Mouse (Mus musculus) Muller cell, postnatal 12 days (primary cell): ENCODE data around the gene Bahcc1.

ENCODE experiments used
- DNase-seq: peaks from one replicate; pipeline ENCODE4 v3.0.0-alpha.2; 2015; ENCODE audit errors: inconsistent ontology term

Gene Bahcc1

DNA sequence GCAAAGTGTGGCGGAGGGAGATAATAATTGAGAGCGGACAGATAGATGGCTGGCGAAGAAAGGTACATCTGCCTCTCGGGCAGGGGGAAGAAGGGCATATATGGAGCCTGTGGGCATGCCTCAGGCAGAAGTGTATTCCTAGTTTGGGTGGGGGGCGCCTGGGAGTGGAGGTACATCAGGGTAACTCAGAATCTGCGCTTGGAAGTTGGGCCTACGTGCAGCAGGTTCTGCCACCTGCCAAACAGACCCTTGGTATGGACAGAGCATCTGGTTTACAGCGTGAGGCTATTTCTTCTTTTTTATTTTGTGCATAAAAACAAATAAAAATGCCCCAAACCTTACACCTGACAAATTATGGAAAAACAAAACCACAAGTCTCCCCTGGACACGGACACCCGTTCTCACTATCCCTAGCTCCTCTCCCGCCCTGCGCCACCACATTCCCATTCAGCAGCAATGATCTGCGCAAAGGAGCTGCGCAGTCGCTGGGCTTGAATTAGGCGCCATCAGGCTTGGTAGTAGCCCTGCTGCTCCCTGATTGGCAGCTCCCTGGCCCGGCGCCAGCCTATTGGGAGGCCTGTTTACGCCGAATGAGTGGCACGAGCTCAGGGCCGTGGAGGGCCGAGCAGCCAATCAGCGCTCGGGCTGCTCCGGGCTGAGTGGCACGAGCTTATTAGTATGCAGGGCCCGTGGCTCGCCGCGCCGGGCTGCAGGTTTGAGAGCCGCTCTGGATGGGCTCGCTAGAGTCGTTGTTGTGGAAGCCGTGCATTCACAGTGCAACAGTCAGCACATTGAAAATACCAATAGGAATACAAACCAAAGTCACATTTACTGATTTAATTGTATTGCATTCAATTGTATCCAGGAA, at the start of gene Bahcc1:
Gene Bahcc1 (plus strand): TSS at position 718 of the 868 bp plus-strand sequence.
- peak; percentile 100 for DNase-seq

DNA sequence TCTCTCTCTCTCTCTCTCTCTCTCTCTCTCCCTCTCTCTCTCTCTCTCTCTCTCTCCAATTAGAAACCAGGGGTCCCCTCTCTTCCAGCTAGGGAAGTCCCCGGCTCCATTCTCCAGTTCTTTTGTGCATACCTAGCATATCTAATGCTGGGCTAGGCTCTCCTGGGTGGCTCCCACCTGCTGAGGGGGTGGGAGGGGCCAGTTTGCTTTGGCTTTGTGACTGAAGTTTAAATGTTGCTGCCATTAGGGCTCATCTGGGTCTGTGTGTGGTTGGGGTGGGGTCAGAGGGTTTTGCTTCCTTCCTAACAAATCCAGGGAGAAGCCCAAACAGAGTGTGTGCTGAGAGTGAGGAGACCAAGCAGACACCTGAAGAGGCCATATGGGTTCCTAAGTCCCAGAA, 49.6 kb upstream of the Bahcc1 start:
- no peak for DNase-seq

DNA sequence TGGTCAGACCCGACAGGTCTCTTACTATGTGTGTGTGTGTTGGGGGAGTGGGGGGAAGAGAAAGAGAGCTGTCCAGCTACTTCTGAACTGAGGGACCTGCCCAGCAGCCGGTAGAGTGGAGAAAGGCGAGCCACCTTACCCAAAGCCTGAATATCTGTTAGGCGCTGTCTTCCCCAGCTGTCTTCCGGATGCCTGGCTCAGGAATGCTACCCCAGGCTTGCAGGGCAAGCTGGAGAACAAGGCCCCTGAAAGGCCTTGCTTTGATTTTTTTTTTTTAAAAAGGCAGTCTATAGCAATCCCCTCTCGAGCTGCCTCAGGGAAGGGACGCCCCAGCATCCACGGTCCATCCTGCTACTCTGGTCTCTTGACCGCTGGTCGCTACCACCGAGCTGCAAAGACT, 49.0 kb upstream of the Bahcc1 start:
- DNase-seq, result peak; percentile 65

DNA sequence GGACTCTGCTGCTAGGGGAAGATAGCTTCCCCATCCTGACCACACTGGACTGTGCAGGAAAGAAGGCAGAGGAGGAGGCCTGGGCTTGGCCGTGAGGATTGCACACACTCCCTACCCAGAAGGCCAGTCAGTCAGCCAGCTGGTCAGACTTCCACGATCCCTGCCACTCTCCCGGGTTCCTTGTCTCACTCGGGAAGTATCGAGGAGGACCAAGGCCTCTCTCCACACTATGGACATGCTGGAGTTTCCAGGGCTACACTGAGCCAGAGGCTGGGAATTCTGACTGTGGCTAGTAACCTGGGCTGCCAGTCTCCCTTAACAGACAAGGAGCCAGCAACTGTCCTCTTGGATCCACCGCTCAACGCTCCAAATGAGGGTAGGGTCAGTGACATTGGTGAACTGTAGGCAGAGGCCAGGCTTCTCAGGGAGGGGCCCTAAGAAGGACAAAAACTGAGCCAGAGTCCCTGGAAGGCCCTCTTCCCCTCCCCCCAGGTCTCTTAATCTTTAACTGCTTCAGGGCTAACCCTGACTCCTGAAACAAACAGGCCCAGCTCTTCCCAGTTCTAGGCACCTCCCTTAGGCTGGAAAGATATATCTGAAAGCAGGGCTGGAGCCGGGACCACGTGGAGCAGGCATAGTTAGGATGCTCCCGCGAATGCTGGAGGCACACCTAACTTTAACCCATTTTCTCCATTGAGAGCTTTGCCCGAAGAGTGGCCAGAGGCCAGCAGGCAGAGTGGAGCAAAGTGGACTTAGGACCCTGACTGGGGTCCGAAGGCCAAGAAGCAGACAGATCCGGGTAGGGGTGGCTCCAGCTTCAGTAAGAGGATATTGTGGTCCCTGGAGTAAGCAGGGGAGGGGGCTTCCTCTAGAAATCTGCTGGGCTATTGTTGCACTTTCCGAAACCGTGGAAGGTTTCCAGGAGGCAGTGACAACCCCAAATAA, 48.1 kb upstream of the Bahcc1 start:
- peak; percentile 46 for DNase-seq

DNA sequence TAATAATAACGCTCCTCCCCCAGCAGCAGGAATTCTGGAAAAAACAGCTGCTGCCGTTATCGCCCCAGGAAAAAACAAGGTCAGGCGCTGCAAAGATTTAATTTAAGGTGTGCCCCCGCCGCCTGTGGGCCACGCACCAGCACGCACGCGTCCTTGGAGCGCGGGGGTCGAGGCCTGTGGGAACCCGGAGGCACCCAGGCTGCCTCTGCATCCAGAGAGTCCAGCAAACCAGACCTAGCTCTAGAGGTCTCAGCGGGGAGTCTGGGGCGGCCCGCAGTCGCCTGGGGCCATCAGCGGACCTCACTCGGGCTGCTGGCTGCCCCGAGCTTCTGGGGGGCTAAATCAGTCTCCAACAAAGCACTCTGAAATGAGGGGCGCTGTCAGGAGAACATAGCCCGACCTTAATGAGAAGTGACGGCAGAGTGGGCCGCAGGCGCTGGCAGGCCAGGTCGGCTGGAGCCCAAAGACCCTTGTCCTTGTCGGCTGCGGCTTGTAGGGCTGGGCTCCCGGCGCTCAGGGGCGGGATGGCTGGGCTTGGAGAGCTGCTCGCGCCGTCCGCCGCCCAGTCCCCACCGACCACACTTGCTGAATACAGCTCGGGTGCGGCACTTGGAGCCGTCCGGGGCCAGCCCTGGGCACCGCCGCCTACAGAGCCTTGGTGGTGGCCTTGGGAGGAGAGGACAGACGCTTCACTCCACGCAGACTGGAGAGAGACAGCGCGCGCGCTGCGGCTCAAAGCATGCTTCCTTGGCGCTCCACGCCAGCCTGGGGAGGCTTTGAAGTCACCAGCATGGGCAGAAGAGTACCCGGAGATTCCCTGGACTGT, 47.2 kb upstream of the Bahcc1 start:
- DNase-seq, result peak; percentile 78

DNA sequence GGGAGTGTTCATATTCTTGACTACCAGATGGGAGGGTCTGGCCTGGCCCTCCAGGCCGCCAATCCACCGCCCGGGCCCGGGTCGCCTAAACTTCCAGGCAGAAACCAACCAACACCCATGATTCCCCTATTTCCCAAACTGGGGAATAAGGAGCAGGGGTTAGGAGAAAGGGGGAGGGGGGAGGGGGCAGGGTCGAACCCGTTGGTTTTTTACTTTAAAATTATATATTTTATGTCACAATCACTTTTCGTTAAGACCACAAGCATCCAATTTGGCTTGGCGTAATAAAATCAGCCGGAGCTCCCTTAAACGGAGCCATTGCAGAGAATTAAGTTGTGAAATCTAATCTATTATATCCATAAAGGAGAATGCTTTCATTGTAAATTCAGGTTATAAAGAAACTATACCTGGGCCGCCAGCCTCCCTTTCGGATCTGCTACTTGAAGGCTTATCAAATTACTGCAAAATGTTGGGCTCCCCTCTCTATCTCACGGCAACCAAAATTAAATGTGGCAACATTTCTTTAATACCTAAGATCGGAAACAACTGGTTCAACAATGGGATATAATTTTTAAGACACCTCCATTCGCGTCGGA, 46.5 kb upstream of the Bahcc1 start:
- peak; percentile 54 for DNase-seq

DNA sequence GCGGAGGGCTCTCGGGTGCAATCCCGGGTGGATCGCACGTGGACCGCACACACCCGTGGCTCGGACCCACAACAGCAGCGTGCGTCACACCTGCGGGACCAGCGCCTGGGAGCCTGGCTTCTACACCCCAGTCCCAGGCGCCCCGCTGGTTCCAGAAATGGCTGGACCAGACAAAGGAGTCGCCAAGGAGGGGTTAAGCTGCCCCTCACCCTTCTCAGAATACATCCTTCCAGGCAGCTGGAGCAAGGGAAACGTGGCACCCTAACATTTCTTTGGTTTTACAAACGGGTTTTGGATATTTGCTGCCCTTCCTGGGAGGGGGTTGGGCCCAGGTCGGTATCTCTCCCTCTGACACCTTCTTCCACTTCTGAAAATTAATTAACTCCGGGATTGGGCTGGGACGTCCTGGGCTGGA, 45.9 kb upstream of the Bahcc1 start:
- peak; percentile 64 for DNase-seq

DNA sequence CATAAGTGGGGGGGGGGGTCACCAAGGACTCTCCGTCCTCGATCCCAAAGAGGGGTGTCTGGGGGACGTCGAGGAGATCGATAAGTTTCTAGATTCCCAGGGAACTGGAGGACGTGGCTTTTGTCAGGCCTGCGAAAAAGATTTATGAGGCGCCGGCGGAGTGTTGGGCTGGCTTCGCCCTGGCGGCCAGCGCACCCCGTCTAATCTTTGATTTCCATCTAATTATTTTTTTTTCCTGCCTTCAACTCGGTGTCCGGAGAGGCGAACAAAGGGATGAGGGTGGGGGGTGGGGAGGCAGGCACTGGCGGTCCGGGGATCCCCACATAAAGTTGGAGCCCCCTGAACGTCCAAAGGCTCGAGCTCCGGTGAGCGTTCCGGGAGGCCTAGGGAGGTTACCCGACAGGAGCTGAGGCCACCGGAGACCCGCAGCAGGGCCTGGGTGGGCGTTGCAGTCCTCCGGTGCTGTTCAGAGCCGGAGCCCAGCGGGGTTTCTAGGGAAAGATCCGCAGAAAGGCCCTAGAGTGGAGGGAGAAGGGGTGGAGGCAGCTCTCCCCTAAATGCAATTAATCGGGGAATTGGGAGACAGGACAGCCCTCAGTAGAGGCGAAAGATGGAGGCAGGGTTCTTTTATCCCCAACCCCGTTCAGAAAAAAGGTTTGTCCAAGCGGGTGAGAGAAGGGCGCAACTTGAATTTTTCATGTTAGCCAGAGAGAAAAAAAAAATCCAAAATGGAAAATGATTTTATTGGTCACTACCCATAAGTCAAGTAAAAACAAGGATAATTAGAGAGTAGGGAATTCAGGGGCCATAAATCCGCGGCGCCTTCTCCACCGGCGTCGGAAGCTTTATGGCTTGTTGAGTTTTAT, 45.3 kb upstream of the Bahcc1 start:
- peak; percentile 59 for DNase-seq

DNA sequence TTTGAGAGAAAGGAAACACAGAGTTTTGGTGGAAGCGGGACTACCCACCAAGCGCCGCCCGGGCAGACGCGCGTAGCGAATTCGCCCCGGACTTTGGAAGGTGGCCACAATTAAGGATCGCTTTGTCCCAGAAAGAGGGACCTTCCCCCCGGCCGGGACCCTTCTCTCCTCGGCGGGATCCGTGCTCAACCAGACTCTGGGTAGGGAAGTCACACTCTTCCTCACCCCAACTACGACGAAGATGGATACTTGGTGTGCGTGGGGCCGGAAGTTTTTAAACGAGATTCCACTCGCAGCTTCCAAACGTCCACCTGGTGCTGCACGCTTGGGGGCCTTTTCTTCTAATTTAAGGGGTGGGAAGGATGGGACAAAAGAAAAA, 44.7 kb upstream of the Bahcc1 start:
- peak; percentile 59 for DNase-seq

DNA sequence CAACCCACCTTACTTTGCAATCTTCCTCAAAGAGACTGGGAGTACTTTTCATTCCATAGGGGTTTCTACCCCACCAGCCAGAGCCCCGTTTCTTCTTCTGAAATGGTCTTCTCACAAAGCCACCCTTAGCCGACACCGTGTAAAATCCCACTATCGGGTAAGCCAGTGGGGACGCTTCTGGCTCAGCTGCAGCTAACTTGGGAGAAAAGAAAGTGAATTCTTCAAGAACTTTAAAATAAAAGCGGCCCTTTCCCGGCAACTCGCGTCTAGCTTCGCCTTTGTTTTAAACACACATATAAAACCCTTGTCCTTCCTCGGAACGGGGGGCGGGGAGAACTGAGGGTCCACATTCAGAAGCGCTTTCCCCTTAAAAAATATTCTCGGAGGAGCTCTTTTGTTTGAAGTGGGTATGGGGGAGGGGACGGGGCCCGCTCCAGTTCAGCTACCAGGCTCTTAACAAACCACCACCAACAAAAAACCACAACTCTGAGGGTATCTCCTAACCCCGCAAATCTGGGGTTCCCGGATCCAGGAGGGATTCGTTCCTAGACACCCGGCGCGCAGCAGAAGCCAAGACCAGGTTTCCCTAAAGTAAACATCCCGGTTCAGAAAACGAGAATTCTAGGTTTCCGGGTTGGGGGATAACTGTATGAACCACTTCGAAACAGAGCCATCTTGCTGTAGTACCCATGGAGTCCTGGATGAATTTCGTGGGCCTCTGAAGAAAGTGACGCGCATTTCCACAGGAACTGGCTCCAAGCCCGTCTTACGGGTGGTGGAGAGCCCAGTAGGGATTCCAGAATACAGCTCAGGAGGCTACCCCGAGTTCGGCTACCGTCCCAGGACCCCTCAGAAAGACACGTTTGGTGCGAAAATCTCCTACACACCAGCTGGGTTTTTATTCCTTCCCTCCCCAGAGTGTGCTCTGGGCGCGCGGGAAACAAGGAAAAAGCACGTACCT, 44.0 kb upstream of the Bahcc1 start:
- peak; percentile 58 for DNase-seq

DNA sequence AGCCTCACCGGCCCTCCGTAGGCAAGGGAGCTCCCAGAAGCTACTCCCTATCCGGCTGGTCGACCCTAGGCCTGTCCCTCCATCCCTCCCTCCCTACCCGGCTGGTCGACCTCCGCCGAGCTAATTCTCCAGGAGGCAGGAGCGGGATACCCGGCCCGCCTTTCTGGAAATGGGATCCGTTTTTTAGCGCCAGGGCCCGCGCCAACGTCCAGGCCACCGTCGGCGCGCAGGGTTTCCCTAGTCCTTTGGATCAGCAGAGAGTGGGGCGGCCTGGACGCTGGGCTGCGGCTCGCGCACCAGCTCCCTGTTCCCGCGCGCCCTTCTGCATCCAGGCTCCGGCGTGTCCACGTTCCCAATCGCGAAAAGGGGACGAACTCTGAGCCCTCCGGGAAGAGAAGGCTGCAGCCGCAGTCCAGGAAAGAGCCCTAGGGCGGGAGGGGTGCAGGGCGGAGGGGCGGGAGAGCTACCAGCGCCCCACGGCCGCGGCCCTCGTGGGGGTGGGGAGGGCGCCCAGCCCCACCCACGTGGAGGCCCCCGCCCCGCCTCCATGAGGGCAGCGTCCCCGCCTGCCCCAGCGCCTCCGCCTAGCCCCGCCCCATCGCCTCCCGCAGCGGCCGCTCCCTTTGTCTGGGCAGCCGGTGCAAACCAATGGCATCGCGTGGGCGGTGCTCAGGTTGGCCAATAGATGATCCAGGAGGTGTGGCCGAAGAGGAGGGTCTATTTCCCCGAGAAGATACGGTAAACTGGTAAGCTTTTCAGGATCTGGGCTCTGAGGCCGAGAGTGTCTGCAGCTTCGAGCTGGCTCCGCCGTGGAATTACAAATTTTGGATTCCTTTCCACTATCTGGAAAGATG, 43.1 kb upstream of the Bahcc1 start:
- peak; percentile 99 for DNase-seq

DNA sequence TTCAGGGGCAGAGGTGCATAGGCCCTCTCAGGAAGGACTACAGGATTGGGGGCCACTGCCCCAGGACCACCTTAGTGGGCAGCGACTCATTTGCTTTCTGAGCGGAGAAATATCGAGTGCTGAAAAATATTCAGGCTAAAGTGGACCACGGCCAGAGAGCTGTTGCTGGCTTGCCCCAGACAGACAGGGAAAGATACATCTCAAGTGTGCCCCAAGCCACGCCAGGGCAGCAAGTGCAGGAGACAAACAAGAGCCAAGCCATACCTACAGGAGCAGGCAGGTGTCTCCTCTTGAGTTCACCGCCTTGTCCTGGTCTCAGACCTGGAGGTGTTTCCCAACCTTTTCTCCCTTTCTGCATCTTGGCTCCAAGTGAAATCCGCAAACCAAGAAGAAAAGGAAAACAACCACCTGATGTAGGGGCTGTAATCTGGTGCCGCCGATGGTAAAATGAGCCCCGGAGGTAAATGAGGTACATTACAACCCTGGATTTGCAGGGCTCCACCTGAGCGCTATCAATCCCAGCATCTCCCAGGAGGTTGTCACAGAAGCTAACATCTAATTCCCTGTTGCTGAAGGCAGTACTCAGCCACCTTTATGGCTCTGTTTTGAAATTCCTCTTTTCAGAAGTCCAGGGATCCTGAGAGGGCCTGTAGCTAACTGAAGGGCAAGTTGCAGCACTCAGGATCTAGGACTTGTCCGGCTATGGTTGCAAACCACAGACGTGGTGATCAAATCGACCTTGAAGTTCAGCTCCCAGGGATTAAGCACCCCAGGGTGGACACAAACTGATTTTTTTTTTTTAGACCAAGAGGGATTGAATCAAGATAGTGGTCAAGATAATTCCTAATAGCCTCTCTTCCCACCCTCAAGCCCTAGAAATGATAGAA, 42.0 kb upstream of the Bahcc1 start:
- DNase-seq, result no peak

DNA sequence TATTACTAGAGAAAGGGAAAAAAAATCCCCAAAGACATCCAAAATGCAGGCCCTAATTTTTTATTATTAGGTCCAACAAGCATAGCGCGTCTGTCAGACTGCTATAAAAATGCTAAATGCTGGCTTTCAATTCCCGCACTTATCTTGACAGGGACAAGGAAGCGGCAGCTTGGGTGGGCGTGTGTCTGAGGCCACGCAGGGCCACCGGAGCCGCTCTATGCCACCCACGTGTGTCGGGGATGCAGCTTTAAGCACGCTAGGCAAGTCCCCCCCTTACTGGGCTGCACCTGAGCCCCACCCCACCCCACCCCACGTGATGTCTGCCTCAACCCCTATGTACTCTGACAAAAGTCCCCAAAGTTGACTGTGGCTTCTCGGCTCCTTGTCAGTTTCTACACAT, 33.9 kb upstream of the Bahcc1 start:
- DNase-seq, result no peak

DNA sequence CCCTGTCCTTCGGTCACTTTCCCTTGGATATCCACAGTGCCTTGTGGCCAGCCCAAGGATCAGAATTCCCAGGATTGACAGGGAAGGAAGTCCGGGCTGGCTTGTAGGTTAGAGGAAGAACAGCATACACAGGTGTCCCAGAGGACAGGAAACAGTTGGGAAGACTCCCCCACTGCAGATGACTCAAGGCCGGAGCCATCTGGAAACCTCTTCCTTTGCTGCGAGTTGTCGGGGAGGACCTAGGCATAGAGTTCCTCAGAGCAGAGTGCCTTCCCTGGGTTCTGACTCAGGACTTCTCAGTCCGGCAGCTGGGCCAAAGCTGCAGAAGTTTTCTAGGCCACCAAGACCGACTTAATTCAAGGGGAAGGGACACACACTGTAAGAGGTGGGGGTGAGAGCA, 33.0 kb upstream of the Bahcc1 start:
- no peak for DNase-seq

DNA sequence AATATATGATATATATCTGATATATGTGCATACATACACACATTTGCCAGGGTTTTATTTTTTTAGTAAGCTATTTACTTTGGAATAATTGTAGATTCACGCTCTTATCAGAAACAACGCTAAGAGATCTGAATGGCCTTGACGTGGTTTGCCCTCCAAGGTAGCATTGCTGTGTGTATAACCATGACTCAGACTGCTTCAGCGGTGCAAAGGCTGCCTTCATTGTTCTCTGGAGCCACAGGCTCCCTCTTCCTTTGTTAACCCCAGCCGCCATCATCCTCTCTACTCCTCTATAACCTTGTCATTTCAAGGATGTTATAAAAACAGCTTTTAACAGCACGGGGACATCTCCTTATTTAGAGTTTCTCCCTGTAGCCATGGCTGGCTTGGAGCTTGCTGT, 32.1 kb upstream of the Bahcc1 start:
- no peak for DNase-seq

DNA sequence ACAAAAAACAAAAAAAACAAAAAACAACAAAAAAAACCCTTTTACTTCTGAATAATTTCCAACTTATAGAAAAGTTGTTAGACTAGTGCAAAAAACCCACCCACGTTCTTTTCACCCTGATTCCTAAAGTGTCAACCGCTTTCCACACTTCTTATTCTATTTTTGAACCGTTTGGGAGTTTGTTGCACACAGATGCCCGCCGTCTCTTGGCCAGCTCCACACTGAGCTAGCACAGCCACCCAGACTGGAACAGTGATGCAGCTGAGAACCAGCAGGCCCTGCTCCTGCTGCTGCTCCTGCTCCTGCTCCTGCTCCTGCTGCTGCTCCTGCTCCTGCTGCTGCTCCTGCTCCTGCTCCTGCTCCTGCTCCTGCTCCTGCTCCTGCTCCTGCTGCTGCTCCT, 28.5 kb upstream of the Bahcc1 start:
- no peak for DNase-seq

DNA sequence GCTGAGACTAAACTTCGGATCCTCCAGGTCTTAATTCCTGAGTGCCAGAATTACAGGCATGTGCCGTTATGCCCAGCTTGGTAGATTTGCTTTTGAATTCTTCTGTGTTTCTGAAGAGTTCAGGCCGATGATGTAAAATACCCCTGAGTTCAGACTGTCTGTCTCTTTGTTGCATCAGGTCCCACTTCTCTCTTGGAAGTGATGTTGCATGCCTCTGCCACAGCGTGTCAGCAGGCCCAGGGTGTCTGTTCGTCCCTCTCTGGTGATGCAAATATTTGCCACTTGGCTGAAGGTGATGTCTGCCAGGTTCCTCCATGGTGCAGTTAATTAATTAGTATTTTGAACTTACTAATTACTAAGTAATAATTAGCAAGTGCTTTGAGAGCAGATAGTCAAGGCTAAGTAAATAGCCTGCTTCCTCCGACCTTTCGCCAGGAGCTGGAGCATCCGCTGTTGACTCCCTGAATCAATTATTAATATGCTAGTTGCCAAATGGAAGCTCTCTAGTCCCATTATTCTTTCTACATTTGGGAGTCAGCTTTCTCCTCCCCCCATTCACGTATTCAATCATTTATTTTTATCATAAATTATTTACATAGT, 26.6 kb upstream of the Bahcc1 start:
- no peak for DNase-seq
